7 mouse cellular contexts compared by ENCODE assay signal in genomic region chr13:23585442-23586098, GRCm38 (mm10). TPM values are rescaled to one million over a fixed set of nuclear protein-coding genes. Genes with fewer than 3 reads are reported as not detected.
DNase-seq lines count a peak whose midpoint lies in the region; ATAC-seq lines count a peak whose summit lies in the region.
"Not testable (repeated sequence)": the region's sequence is repeated elsewhere in the genome, so short reads cannot be mapped to it uniquely, and the experiment has no call there.

No protein-coding gene starts in this region.

- H3K4me2 ChIP-seq in embryonic facial prominence, embryonic 14.5 days (ENCODE audit: low read depth, low read length), result peak overlapping the region; percentile 65
- peak overlapping the region; percentile 76 for H3K4me2 ChIP-seq in limb, embryonic 12.5 days
- peak overlapping the region; percentile 90 for H3K4me2 ChIP-seq in midbrain, embryonic 14.5 days (ENCODE audit: low read length)

- H3K9me3 ChIP-seq in embryonic facial prominence, embryonic 14.5 days (ENCODE audit: control insufficient read depth, low read length); limb, embryonic 12.5 days; midbrain, embryonic 14.5 days (ENCODE audit: control insufficient read depth, low read length): not testable (repeated sequence)

- H3K4me1 ChIP-seq in embryonic facial prominence, embryonic 14.5 days (ENCODE audit: control insufficient read depth, insufficient read depth, low read length), result peaks cover 27% of the 10 kb centered on the region; the same call in 1 of the 2 replicates
- H3K4me1 ChIP-seq in limb, embryonic 12.5 days (replicated peaks), result peaks cover 33% of the 10 kb centered on the region
- peaks cover 16% of the 10 kb centered on the region for H3K4me1 ChIP-seq in midbrain, embryonic 14.5 days (ENCODE audit: control insufficient read depth, insufficient read depth, low read length)

- peak; percentile 89 for ATAC-seq in embryonic facial prominence, embryonic 14.5 days (ENCODE audit: low read depth)
- ATAC-seq in limb, embryonic 12.5 days (ENCODE audit: insufficient number of reproducible peaks, insufficient read depth, low FRiP score, low TSS enrichment, low read depth), result peak; percentile 81
- peak; percentile 90 for ATAC-seq in midbrain, embryonic 14.5 days (ENCODE audit: low FRiP score, low TSS enrichment)

- not testable (repeated sequence) for H3K36me3 ChIP-seq in embryonic facial prominence, embryonic 14.5 days (ENCODE audit: control insufficient read depth, insufficient read depth, low read length); limb, embryonic 12.5 days; midbrain, embryonic 14.5 days (ENCODE audit: control insufficient read depth, insufficient read depth, low read length)

- H3K4me3 ChIP-seq in embryonic facial prominence, embryonic 14.5 days (ENCODE audit: low read depth, low read length), result peak overlapping the region; percentile 45
- H3K4me3 ChIP-seq in limb, embryonic 12.5 days (replicated peaks), result peak overlapping the region; percentile 44
- peak overlapping the region; percentile 51 for H3K4me3 ChIP-seq in midbrain, embryonic 14.5 days (replicated peaks; ENCODE audit: low read depth, low read length)

- WGBS in embryonic facial prominence, embryonic 14.5 days, result under 1% methylated on average over 10 of the region's 36 CpGs
- 1% methylated on average over 28 of the region's 36 CpGs for WGBS in limb, embryonic 12.5 days
- WGBS in midbrain, embryonic 14.5 days, result under 1% methylated on average over 31 of the region's 36 CpGs

- not testable (repeated sequence) for H3K27me3 ChIP-seq in embryonic facial prominence, embryonic 14.5 days (replicated peaks; ENCODE audit: control insufficient read depth, insufficient read depth, low read length); limb, embryonic 12.5 days; midbrain, embryonic 14.5 days (ENCODE audit: control insufficient read depth, insufficient read depth, low read length)

- H3K9ac ChIP-seq in embryonic facial prominence, embryonic 14.5 days (ENCODE audit: low read depth, low read length), result peak overlapping the region; percentile 77
- H3K9ac ChIP-seq in limb, embryonic 12.5 days (replicated peaks), result peak overlapping the region; percentile 76
- H3K9ac ChIP-seq in midbrain, embryonic 14.5 days (replicated peaks; ENCODE audit: low read length), result peak overlapping the region; percentile 60

- peak; percentile 43 for DNase-seq in adrenal gland, postnatal 25 days
- DNase-seq in embryonic facial prominence, embryonic 14.5 days (ENCODE audit: low spot score), result peak; percentile 97
- DNase-seq in heart, adult 8-10 months (ENCODE audit: low spot score), result peak; percentile 94
- peak; percentile 46 to 79 for DNase-seq in kidney, adult 8-10 months
- peak; percentile 91 for DNase-seq in midbrain, embryonic 14.5 days
- peak; percentile 76 for DNase-seq in spleen, adult 12 weeks (ENCODE audit: low spot score)

- peak overlapping the region; percentile 96 for H3K27ac ChIP-seq in embryonic facial prominence, embryonic 14.5 days (replicated peaks; ENCODE audit: low read depth, low read length)
- H3K27ac ChIP-seq in limb, embryonic 12.5 days, result peak overlapping the region; percentile 96
- H3K27ac ChIP-seq in midbrain, embryonic 14.5 days (replicated peaks; ENCODE audit: low read depth, low read length), result peak overlapping the region; percentile 94

RNA-seq across cellular contexts. Expression of gene Hist1h4d, which starts 4.2 kb away (rescaled TPM):
- 174 and 185 TPM in 2 replicates for total RNA-seq in adrenal gland, postnatal 25 days (2021)
- polyA plus RNA-seq in embryonic facial prominence, embryonic 14.5 days (2014; fragmentation: Nextera tagmentation; extraction: Ambion mirVana), result 74.5 and 84.0 TPM in 2 replicates
- 10 to 100 TPM; 42.4 to 50.0 (median 46.1) TPM for total RNA-seq in heart, adult 8-10 months (2022)
- 139 and 158 TPM in 2 replicates for polyA plus RNA-seq in limb, embryonic 12.5 days (2016; fragmentation: Nextera tagmentation; extraction: Ambion mirVana)
- 38.1 and 40.0 TPM in 2 replicates for polyA plus RNA-seq in midbrain, embryonic 14.5 days (2014; fragmentation: Nextera tagmentation; extraction: Ambion mirVana)

RNA-seq across cellular contexts. Expression of gene Hist1h3d, which starts 10.0 kb away (rescaled TPM):
- total RNA-seq in adrenal gland, postnatal 25 days (2021), result 12.9 and 16.6 TPM in 2 replicates
- polyA plus RNA-seq in embryonic facial prominence, embryonic 14.5 days (2014; fragmentation: Nextera tagmentation; extraction: Ambion mirVana), result 5.2 and 7.2 TPM in 2 replicates
- 1 to 10 TPM; 1.1 to 4.0 (median 2.0) TPM for total RNA-seq in heart, adult 8-10 months (2022)
- 9.5 and 11.3 TPM in 2 replicates for polyA plus RNA-seq in limb, embryonic 12.5 days (2016; fragmentation: Nextera tagmentation; extraction: Ambion mirVana)
- 1.6 and 2.0 TPM in 2 replicates for polyA plus RNA-seq in midbrain, embryonic 14.5 days (2014; fragmentation: Nextera tagmentation; extraction: Ambion mirVana)

RNA-seq across cellular contexts. Expression of gene Hist1h2ad, which starts 11.4 kb away (rescaled TPM):
- total RNA-seq in adrenal gland, postnatal 25 days (2021), result 2.3 and 9.6 TPM in 2 replicates
- polyA plus RNA-seq in embryonic facial prominence, embryonic 14.5 days (2014; fragmentation: Nextera tagmentation; extraction: Ambion mirVana), result 1.6 and 2.8 TPM in 2 replicates
- 1 to 10 TPM; 1.8 to 4.3 (median 2.7) TPM for total RNA-seq in heart, adult 8-10 months (2022)
- polyA plus RNA-seq in limb, embryonic 12.5 days (2016; fragmentation: Nextera tagmentation; extraction: Ambion mirVana), result 1.9 and 2.7 TPM in 2 replicates
- 2.1 and 2.2 TPM in 2 replicates for polyA plus RNA-seq in midbrain, embryonic 14.5 days (2014; fragmentation: Nextera tagmentation; extraction: Ambion mirVana)

RNA-seq across cellular contexts. Expression of gene Hist1h2bf, which starts 11.6 kb away (rescaled TPM):
- 61.2 and 62.9 TPM in 2 replicates for total RNA-seq in adrenal gland, postnatal 25 days (2021)
- 3.6 and 4.1 TPM in 2 replicates for polyA plus RNA-seq in embryonic facial prominence, embryonic 14.5 days (2014; fragmentation: Nextera tagmentation; extraction: Ambion mirVana)
- 10 to 100 TPM in 2 of 4 experiments, 1 to 10 TPM in 2; 5.9 to 13.7 (median 10.7) TPM for total RNA-seq in heart, adult 8-10 months (2022)
- polyA plus RNA-seq in limb, embryonic 12.5 days (2016; fragmentation: Nextera tagmentation; extraction: Ambion mirVana), result 12.5 and 21.2 TPM in 2 replicates
- 1.5 and 2.7 TPM in 2 replicates for polyA plus RNA-seq in midbrain, embryonic 14.5 days (2014; fragmentation: Nextera tagmentation; extraction: Ambion mirVana)

RNA-seq across cellular contexts. Expression of gene Hist1h2bg, which starts 14.4 kb away (rescaled TPM):
- 106 and 130 TPM in 2 replicates for total RNA-seq in adrenal gland, postnatal 25 days (2021)
- polyA plus RNA-seq in embryonic facial prominence, embryonic 14.5 days (2014; fragmentation: Nextera tagmentation; extraction: Ambion mirVana), result 5.1 and 5.3 TPM in 2 replicates
- 10 to 100 TPM; 18.1 to 34.4 (median 24.0) TPM for total RNA-seq in heart, adult 8-10 months (2022)
- polyA plus RNA-seq in limb, embryonic 12.5 days (2016; fragmentation: Nextera tagmentation; extraction: Ambion mirVana), result 16.5 and 25.4 TPM in 2 replicates
- polyA plus RNA-seq in midbrain, embryonic 14.5 days (2014; fragmentation: Nextera tagmentation; extraction: Ambion mirVana), result 1.4 and 2.6 TPM in 2 replicates

Comparison
In these comparisons a context has a peak if more than half of its experiments do, and no peak if none do; other contexts are left out.
1. Peak in every context shown above with its lines: DNase-seq, ATAC-seq, H3K4me3 ChIP-seq and H3K27ac ChIP-seq.
2. DNase-seq: peak in every context shown above with its lines; median percentile 97 in embryonic facial prominence, embryonic 14.5 days; 94 in heart, adult 8-10 months; 91 in midbrain, embryonic 14.5 days; 76 in spleen, adult 12 weeks; 62 in kidney, adult 8-10 months; 43 in adrenal gland, postnatal 25 days.